Mouse (Mus musculus): ENCODE measurements around the gene Kctd13. TPM values are rescaled to one million over a fixed set of nuclear protein-coding genes. Genes with fewer than 3 reads are reported as not detected.

Kctd13 gene
- polyA plus RNA-seq, 1 experiment from 2014 or later: 5.0 TPM

- no peak overlapping the region for H3K4me2 ChIP-seq
- H3K27me3 ChIP-seq: peaks cover 32% of the 10 kb centered on the region
- no peak overlapping the region for H3K9ac ChIP-seq
- peaks cover 19% of the 10 kb centered on the region for H3K4me1 ChIP-seq (replicated peaks)
- ATAC-seq (ENCODE audit: insufficient read depth): no peak
- H3K4me3 ChIP-seq (replicated peaks): no peak overlapping the region
- H3K36me3 ChIP-seq (replicated peaks): no peaks in the 10 kb centered on the region; the same call in 1 of the 2 replicates
- no peak overlapping the region for H3K27ac ChIP-seq (replicated peaks)
- 41% methylated on average over 3 of the region's 3 CpGs for WGBS (ENCODE audit: insufficient replicate concordance)
- no peaks in the 10 kb centered on the region for H3K9me3 ChIP-seq (replicated peaks)
Measured at GRCm38 (mm10) chr7:126946530-126946929, 17.9 kb downstream of the Kctd13 start.

- Histone ChIP-seq H3K27ac (replicated peaks) (no peak overlapping the region), H3K4me3 (replicated peaks) (no peak overlapping the region), H3K9ac (no peak overlapping the region), H3K27me3 (peaks cover 52% of the 10 kb centered on the region), H3K4me2 (no peak overlapping the region), H3K36me3 (replicated peaks) (no peaks in the 10 kb centered on the region; the same call in 1 of the 2 replicates), H3K4me1 (replicated peaks) (peaks cover 20% of the 10 kb centered on the region), H3K9me3 (replicated peaks) (no peaks in the 10 kb centered on the region)
- 70% methylated on average over 10 of the region's 10 CpGs for WGBS (ENCODE audit: insufficient replicate concordance)
- ATAC-seq (ENCODE audit: insufficient read depth): no peak
Measured at GRCm38 (mm10) chr7:126948626-126949025, 19.9 kb downstream of the Kctd13 start.

- WGBS (ENCODE audit: insufficient replicate concordance): 2% methylated on average over 21 of the region's 21 CpGs
- Histone ChIP-seq H3K36me3 (replicated peaks) (no peaks in the 10 kb centered on the region; the same call in 1 of the 2 replicates), H3K4me1 (replicated peaks) (peaks cover 20% of the 10 kb centered on the region), H3K9me3 (replicated peaks) (no peaks in the 10 kb centered on the region), H3K27ac (replicated peaks) (no peak within 1 kb of the TSS), H3K4me3 (replicated peaks) (peak within 1 kb of the TSS; percentile 50), H3K9ac (peak within 1 kb of the TSS; percentile 30; the same call in 1 of the 2 replicates), H3K27me3 (peaks cover 55% of the 10 kb centered on the region), H3K4me2 (peak within 1 kb of the TSS; percentile 79)
- ATAC-seq (ENCODE audit: insufficient read depth): 0 out of 2 replicates have a peak, but pooled peaks have one; percentile 10
Measured at GRCm38 (mm10) chr7:126949403-126949792, 20.7 kb downstream of the Kctd13 start, which contains the start of gene Asphd1. Gene Asphd1, minus strand, starts transcription at chr7:126949582.

GRCm38 (mm10) chr7:126949793-126950646 lies 21.3 kb downstream of the Kctd13 start, which contains the start of gene Sez6l2:
Gene Sez6l2, plus strand, starts transcription at chr7:126950563.
- no peak within 1 kb of the TSS for H3K27ac ChIP-seq (replicated peaks)
- H3K4me2 ChIP-seq: peak within 1 kb of the TSS; percentile 79
- H3K9ac ChIP-seq: peak within 1 kb of the TSS; percentile 30; the same call in 1 of the 2 replicates
- ATAC-seq (ENCODE audit: insufficient read depth): peak; percentile 65
- WGBS (ENCODE audit: insufficient replicate concordance): 2% methylated on average over 42 of the region's 42 CpGs
- H3K9me3 ChIP-seq (replicated peaks): no peaks in the 10 kb centered on the region
- H3K4me1 ChIP-seq (replicated peaks): peaks cover 20% of the 10 kb centered on the region
- H3K4me3 ChIP-seq (replicated peaks): peak within 1 kb of the TSS; percentile 50
- H3K27me3 ChIP-seq: peaks cover 55% of the 10 kb centered on the region
- no peaks in the 10 kb centered on the region for H3K36me3 ChIP-seq (replicated peaks)

- Histone ChIP-seq H3K4me1 (replicated peaks) (peaks cover 20% of the 10 kb centered on the region), H3K9ac (no peak overlapping the region), H3K4me2 (peak overlapping the region; percentile 79), H3K27ac (replicated peaks) (no peak overlapping the region), H3K4me3 (replicated peaks) (no peak overlapping the region), H3K36me3 (replicated peaks) (no peaks in the 10 kb centered on the region), H3K27me3 (peaks cover 55% of the 10 kb centered on the region), H3K9me3 (replicated peaks) (no peaks in the 10 kb centered on the region)
- WGBS (ENCODE audit: insufficient replicate concordance): 7% methylated on average over 26 of the region's 26 CpGs
- no peak for ATAC-seq (ENCODE audit: insufficient read depth)
Measured at GRCm38 (mm10) chr7:126950647-126951615, 22.3 kb downstream of the Kctd13 start.

GRCm38 (mm10) chr7:126951741-126952140 lies 23.1 kb downstream of the Kctd13 start:
- WGBS (ENCODE audit: insufficient replicate concordance): 16% methylated on average over 4 of the region's 4 CpGs
- H3K27me3 ChIP-seq: peaks cover 55% of the 10 kb centered on the region

GRCm38 (mm10) chr7:126952646-126953045 lies 24.0 kb downstream of the Kctd13 start:
- H3K4me2 ChIP-seq: no peak overlapping the region
- no peak overlapping the region for H3K9ac ChIP-seq
- H3K36me3 ChIP-seq (replicated peaks): no peaks in the 10 kb centered on the region
- ATAC-seq (ENCODE audit: insufficient read depth): no peak
- H3K9me3 ChIP-seq (replicated peaks): no peaks in the 10 kb centered on the region
- H3K27me3 ChIP-seq: peaks cover 55% of the 10 kb centered on the region
- H3K27ac ChIP-seq (replicated peaks): no peak overlapping the region
- H3K4me3 ChIP-seq (replicated peaks): no peak overlapping the region
- 1% methylated on average over 8 of the region's 8 CpGs for WGBS (ENCODE audit: insufficient replicate concordance)
- peaks cover 20% of the 10 kb centered on the region for H3K4me1 ChIP-seq (replicated peaks)

More at GRCm38 (mm10) chr7:126951741-126952140, 23.1 kb downstream of the Kctd13 start:
- Histone ChIP-seq H3K9ac (no peak overlapping the region), H3K9me3 (replicated peaks) (no peaks in the 10 kb centered on the region), H3K36me3 (replicated peaks) (no peaks in the 10 kb centered on the region), H3K27ac (replicated peaks) (no peak overlapping the region), H3K4me3 (replicated peaks) (no peak overlapping the region), H3K4me1 (replicated peaks) (peaks cover 20% of the 10 kb centered on the region), H3K4me2 (no peak overlapping the region)
- ATAC-seq (ENCODE audit: insufficient read depth): no peak

- Histone ChIP-seq H3K4me2 (no peak overlapping the region), H3K4me1 (replicated peaks) (peaks cover 10% of the 10 kb centered on the region), H3K36me3 (replicated peaks) (no peaks in the 10 kb centered on the region), H3K4me3 (replicated peaks) (no peak overlapping the region), H3K9ac (no peak overlapping the region), H3K27ac (replicated peaks) (no peak overlapping the region), H3K9me3 (replicated peaks) (no peaks in the 10 kb centered on the region), H3K27me3 (peaks cover 38% of the 10 kb centered on the region)
- 31% methylated on average over 3 of the region's 3 CpGs for WGBS (ENCODE audit: insufficient replicate concordance)
- ATAC-seq (ENCODE audit: insufficient read depth): no peak
Measured at GRCm38 (mm10) chr7:126955125-126955524, 26.4 kb downstream of the Kctd13 start.

- 33% methylated on average over 9 of the region's 9 CpGs for WGBS (ENCODE audit: insufficient replicate concordance)
- H3K9ac ChIP-seq: no peak overlapping the region
- no peak overlapping the region for H3K4me3 ChIP-seq (replicated peaks)
- no peaks in the 10 kb centered on the region for H3K36me3 ChIP-seq (replicated peaks)
- H3K27me3 ChIP-seq: peaks cover 24% of the 10 kb centered on the region
- no peaks in the 10 kb centered on the region for H3K4me1 ChIP-seq (replicated peaks)
- no peak overlapping the region for H3K27ac ChIP-seq (replicated peaks)
- no peaks in the 10 kb centered on the region for H3K9me3 ChIP-seq (replicated peaks)
- H3K4me2 ChIP-seq: no peak overlapping the region
- ATAC-seq (ENCODE audit: insufficient read depth): no peak
Measured at GRCm38 (mm10) chr7:126959780-126960179, 31.1 kb downstream of the Kctd13 start.

GRCm38 (mm10) chr7:126961095-126961494 lies 32.4 kb downstream of the Kctd13 start:
- Histone ChIP-seq H3K4me1 (replicated peaks) (no peaks in the 10 kb centered on the region), H3K36me3 (replicated peaks) (no peaks in the 10 kb centered on the region), H3K27me3 (peaks cover 24% of the 10 kb centered on the region), H3K9me3 (replicated peaks) (no peaks in the 10 kb centered on the region), H3K27ac (replicated peaks) (no peak overlapping the region), H3K9ac (no peak overlapping the region), H3K4me3 (replicated peaks) (no peak overlapping the region), H3K4me2 (no peak overlapping the region)
- WGBS (ENCODE audit: insufficient replicate concordance): 67% methylated on average over 5 of the region's 5 CpGs
- no peak for ATAC-seq (ENCODE audit: insufficient read depth)

Data from liver, embryonic 15.5 days (tissue).